Mouse (Mus musculus) cerebellum, adult 2 months (tissue): ENCODE results near the gene Ryr2.

Source experiments
- CTCF ChIP-seq: fragments of 200-500 bp; IDR thresholded peaks from 2 replicates; pipeline ENCODE4 v1.5.1; 2011; ENCODE audit warnings: low read depth, mild to moderate bottlenecking, control low read depth, low read length, moderate library complexity, borderline replicate concordance; ENCODE audit not compliant: insufficient read depth
- POLR2A ChIP-seq: fragments of 200-500 bp; IDR thresholded peaks from 2 replicates; pipeline ENCODE4 v1.6.1; 2011; ENCODE audit warnings: low read length, control low read depth, borderline replicate concordance; ENCODE audit not compliant: insufficient read depth

DNA sequence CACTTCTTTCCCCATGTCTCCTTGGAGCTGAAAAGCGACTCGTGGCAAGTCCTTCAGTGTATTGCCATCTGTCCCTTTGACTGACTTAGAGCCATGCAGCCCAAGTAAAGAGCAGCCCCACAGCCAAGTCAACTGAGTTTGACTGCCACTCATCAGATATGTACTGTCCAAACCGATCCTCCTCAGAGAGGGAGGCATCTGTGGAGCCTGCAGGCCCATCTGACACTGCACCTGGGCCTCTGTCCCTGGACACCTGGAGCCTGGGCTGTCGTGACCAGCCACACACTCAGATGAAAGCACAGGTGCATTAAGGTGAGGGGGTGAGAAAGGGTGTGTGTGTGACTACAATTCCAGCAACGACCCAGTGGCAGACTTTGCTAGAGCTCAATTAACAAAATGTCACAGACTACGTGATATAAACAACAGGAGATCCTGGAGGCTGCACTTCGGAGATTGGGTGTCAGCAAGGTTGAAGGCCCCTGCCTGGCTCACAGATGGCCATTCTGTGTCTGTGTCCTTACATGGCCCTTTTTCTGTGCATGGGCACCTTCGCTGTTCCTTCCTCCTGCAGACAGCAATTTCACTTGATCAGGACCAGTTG lies 63.8 kb downstream of the Ryr2 start:
- TF ChIP-seq POLR2A (no peak), CTCF (no peak)
